Mouse (Mus musculus) liver, embryonic 13.5 days (tissue): ENCODE measurements around the gene Mast4. TPM values are rescaled to one million over a fixed set of nuclear protein-coding genes. Genes with fewer than 3 reads are reported as not detected.
A peak's percentile ranks its signal among the peaks of the same experiment; 100 is the strongest.
"Not testable (repeated sequence)": the region's sequence is repeated elsewhere in the genome, so short reads cannot be mapped to it uniquely, and the experiment has no call there.

ENCODE experiments used
- ATAC-seq: fragments of 200-750 bp; cut with Nextera tagmentation; 2 replicates; pipeline ENCODE4 v1.8.0; 2017; ENCODE audit warnings: low read depth, mild to moderate bottlenecking, moderate number of reproducible peaks, moderate library complexity
- DNase-seq: peaks from one replicate; pipeline ENCODE4 v3.0.0; 2022
- H3K27ac ChIP-seq: fragments of 300-500 bp; sonication (generic); 2 replicates; pipeline ENCODE4 v1.5.1; 2015; ENCODE audit warnings: moderate library complexity, mild to moderate bottlenecking, inconsistent platforms
- H3K27me3 ChIP-seq: fragments of 300-500 bp; sonication (generic); 2 replicates; pipeline ENCODE4 v1.6.1; 2015; ENCODE audit warnings: mild to moderate bottlenecking, inconsistent platforms
- H3K36me3 ChIP-seq: fragments of 300-500 bp; sonication (generic); 2 replicates; pipeline ENCODE4 v1.6.1; 2015; ENCODE audit warnings: mild to moderate bottlenecking, inconsistent platforms
- H3K4me1 ChIP-seq: fragments of 300-500 bp; sonication (generic); replicated peaks from 2 replicates; pipeline ENCODE4 v1.6.1; 2015; ENCODE audit warnings: inconsistent platforms
- H3K4me2 ChIP-seq: fragments of 300-500 bp; sonication (generic); 2 replicates; pipeline ENCODE4 v1.6.1; 2015; ENCODE audit warnings: inconsistent platforms, mild to moderate bottlenecking, moderate library complexity
- H3K4me3 ChIP-seq: fragments of 300-500 bp; sonication (generic); replicated peaks from 2 replicates; pipeline ENCODE4 v1.5.1; 2015; ENCODE audit warnings: mild to moderate bottlenecking, inconsistent platforms
- H3K9ac ChIP-seq: fragments of 300-500 bp; sonication (generic); 2 replicates; pipeline ENCODE4 v1.6.1; 2015; ENCODE audit warnings: mild to moderate bottlenecking, inconsistent platforms
- H3K9me3 ChIP-seq: fragments of 300-500 bp; sonication (generic); replicated peaks from 2 replicates; pipeline ENCODE4 v1.6.1; 2016; ENCODE audit warnings: inconsistent platforms
- WGBS: fragments of 180-500 bp; shearing (Covaris S2); methylation state at CpG from one replicate; pipeline ENCODE4 v1.1.7; 2015; ENCODE audit not compliant: insufficient replicate concordance; 5-methylcytosine and 5-hydroxymethylcytosine counted together
- polyA plus RNA-seq: library from polyadenylated mRNA; unstranded; fragments of >200 nt; fragmentation: Nextera tagmentation; extraction: Ambion mirVana; gene quantifications from 2 replicates; pipeline ENCODE4 v1.2.1, GENCODE M21; 2015

The Mast4 gene
- polyA plus RNA-seq, 1 experiment from 2014 or later, result 3.3 TPM

- 75% methylated on average over 6 of the region's 6 CpGs for WGBS
- no peak overlapping the region for H3K4me3 ChIP-seq
- H3K27me3 ChIP-seq, result no peaks in the 10 kb centered on the region
- no peak overlapping the region for H3K4me2 ChIP-seq
- DNase-seq (no peak), ATAC-seq (no peak)
- peaks cover 10% of the 10 kb centered on the region for H3K4me1 ChIP-seq
- H3K27ac ChIP-seq, result no peak overlapping the region
- no peak overlapping the region for H3K9ac ChIP-seq
- peaks cover 20% of the 10 kb centered on the region; the same call in 1 of the 2 replicates for H3K36me3 ChIP-seq
- no peaks in the 10 kb centered on the region for H3K9me3 ChIP-seq
Measured at GRCm38 (mm10) chr13:102749194-102749593, 585.1 kb downstream of the Mast4 start.

DNA sequence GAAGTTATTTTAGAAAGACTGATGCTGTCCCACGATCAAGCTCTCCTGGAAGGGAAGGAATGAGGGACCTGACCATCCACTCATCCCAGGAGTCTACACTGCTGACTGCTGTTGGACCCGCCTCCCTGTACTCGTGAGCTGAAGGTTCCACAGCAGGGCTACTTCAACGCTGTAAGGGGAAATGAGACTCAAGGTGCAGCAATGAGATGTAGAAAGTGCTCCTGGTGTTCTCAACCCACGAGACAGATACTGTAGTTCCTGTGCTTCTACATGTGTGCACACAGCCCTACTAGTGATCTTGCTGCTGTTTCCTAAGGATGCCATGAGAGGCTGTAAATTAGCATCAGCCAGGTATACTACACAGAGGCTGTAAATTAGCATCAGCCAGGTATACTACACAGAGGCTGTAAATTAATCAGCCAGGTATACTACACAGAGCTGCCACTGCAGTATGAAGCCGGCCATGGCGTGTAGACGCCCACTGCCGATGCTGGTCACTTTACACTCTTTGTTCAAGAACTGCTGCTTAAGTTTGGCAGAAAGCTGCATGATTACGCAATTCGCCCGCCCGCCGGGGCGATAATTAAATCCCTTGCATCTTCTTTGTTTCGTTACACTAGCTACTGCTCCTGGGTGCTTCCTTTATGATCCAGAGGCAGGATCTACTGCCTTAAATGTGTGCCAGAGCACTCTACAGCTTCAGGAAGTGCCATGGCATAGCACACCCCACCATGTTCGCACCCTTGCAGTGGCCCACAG lies 587.3 kb downstream of the Mast4 start:
- no peak for ATAC-seq
- no peak for DNase-seq
- peaks cover 18% of the 10 kb centered on the region; the same call in 1 of the 2 replicates for H3K36me3 ChIP-seq

DNA sequence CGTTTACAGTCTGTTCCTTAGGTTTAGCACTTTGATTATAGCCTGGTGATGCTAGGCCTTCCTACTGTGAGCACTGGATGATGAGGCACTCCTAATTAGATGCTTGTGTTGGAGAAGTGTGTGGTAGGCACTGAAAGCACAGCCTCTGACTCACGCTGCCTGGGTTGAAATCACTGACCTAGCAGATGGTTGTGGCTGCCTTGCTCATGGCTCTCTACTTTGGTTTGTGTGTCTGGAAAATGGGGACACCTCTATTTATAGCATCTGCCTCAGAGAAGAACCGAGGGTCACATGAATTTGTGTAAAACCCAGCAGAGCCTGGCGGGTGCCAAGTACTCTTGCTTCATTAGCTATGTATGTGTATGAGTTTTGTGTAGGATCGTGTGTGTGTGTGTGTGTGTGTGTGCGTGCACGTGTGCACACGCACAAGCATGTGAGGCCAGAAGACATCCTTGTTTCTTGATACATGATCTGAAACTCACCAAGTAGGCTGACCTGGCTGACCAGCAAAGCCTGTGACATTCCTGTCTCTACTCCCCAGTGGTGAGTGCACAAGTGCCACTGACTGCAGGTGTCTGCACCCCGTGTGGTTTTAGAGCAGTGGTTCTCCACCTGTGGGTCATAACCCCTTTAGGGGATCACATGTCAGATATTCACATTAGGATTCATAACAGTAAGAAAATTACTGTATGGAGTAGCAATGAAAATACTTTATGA lies 588.5 kb downstream of the Mast4 start:
- WGBS, result 73% methylated on average over 9 of the region's 9 CpGs
- Histone ChIP-seq H3K27ac (no peak overlapping the region), H3K9me3 (no peaks in the 10 kb centered on the region), H3K4me1 (no peaks in the 10 kb centered on the region), H3K36me3 (peaks cover 16% of the 10 kb centered on the region; the same call in 1 of the 2 replicates), H3K27me3 (no peaks in the 10 kb centered on the region), H3K4me3 (no peak overlapping the region), H3K4me2 (no peak overlapping the region), H3K9ac (no peak overlapping the region)
- no peak for ATAC-seq
- no peak for DNase-seq

More for the DNA sequence above, 587.3 kb downstream of the Mast4 start:
- WGBS, result 66% methylated on average over 17 of the region's 17 CpGs
- H3K4me1 ChIP-seq, result no peaks in the 10 kb centered on the region
- no peak overlapping the region for H3K4me2 ChIP-seq
- no peaks in the 10 kb centered on the region for H3K9me3 ChIP-seq
- H3K9ac ChIP-seq, result no peak overlapping the region
- no peaks in the 10 kb centered on the region for H3K27me3 ChIP-seq
- H3K27ac ChIP-seq, result no peak overlapping the region
- H3K4me3 ChIP-seq, result no peak overlapping the region

DNA sequence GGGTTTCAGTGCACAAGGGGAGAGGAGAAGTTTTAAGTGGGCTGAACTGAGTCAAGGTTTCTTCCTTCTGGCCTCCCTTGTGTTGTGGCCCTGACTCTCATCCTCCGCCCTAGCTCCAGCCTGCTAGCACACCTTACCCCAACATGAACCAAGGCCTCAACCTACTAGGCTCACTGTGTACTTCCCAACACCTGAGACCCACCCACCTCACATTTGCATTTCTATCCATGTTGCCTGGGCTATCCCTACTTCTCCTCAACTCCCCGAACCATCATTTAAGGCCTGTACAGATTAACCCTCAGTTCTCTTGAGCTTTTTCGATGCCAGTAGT lies 589.1 kb downstream of the Mast4 start:
- DNase-seq (no peak), ATAC-seq (no peak)
- Histone ChIP-seq H3K9ac (no peak overlapping the region), H3K4me2 (no peak overlapping the region), H3K4me3 (no peak overlapping the region), H3K27ac (no peak overlapping the region), H3K36me3 (peaks cover 13% of the 10 kb centered on the region; the same call in 1 of the 2 replicates), H3K4me1 (peaks cover 4% of the 10 kb centered on the region), H3K27me3 (no peaks in the 10 kb centered on the region), H3K9me3 (no peaks in the 10 kb centered on the region)
- WGBS, result 81% methylated on average over 3 of the region's 3 CpGs

DNA sequence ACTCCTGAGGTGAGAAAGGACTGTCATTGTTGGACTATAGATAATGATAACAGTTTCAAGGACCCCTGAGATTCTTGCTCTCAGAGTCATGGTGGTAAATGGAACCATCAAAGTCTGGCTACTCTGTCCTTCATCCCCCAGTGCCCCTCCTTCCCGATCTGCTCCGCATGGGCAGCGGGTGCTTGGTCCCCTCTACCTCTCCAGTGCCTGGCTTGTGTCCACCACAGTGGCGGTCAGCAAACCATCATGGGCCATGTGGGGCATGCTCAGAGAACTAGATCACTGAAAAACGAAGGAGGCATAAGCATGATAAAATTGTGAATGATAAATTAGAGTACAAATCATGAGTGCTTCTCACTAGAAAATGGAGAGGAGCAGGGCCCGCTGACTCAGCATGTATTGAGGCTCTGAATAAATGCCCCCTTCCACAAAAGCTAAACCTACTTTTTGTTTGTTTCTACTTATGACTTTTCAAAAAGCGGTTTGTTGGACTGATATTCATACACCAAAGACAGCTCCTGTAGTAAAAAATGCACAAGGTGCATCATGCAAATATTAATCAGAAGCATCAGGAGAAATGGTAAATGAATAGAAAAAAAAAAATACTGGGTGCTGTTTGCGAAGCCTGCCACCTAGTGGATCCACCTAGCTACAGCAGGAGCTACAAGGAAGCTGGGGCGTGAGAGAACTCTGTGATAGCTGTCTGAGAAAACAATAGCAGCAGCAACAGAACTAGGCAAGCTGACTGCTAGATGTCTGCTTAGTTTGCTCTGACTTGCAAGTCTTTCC lies 589.6 kb downstream of the Mast4 start:
- H3K9ac ChIP-seq, result no peak overlapping the region
- 53% methylated on average over 9 of the region's 9 CpGs for WGBS
- peak; percentile 42 for DNase-seq
- no peak overlapping the region for H3K27ac ChIP-seq
- peaks cover 9% of the 10 kb centered on the region for H3K4me1 ChIP-seq
- no peak for ATAC-seq
- H3K27me3 ChIP-seq, result no peaks in the 10 kb centered on the region
- H3K36me3 ChIP-seq, result peaks cover 8% of the 10 kb centered on the region; the same call in 1 of the 2 replicates
- H3K9me3 ChIP-seq, result no peaks in the 10 kb centered on the region
- no peak overlapping the region for H3K4me3 ChIP-seq
- no peak overlapping the region for H3K4me2 ChIP-seq

- Histone ChIP-seq H3K4me3 (no peak overlapping the region), H3K4me2 (no peak overlapping the region), H3K9ac (no peak overlapping the region), H3K9me3 (no peaks in the 10 kb centered on the region), H3K4me1 (peaks cover 14% of the 10 kb centered on the region), H3K27me3 (no peaks in the 10 kb centered on the region), H3K36me3 (peaks cover 31% of the 10 kb centered on the region), H3K27ac (no peak overlapping the region)
- ATAC-seq (peak; percentile 81), DNase-seq (peak; percentile 59)
- 56% methylated on average over 13 of the region's 13 CpGs for WGBS
Measured at GRCm38 (mm10) chr13:102739720-102740535, 594.4 kb downstream of the Mast4 start.

- Histone ChIP-seq H3K27me3 (no peaks in the 10 kb centered on the region), H3K4me2 (no peak overlapping the region), H3K36me3 (peaks cover 31% of the 10 kb centered on the region), H3K9me3 (no peaks in the 10 kb centered on the region), H3K9ac (no peak overlapping the region), H3K4me1 (peaks cover 14% of the 10 kb centered on the region), H3K27ac (no peak overlapping the region), H3K4me3 (no peak overlapping the region)
- no peak for DNase-seq
- no peak for ATAC-seq
- 81% methylated on average over 7 of the region's 7 CpGs for WGBS
Measured at GRCm38 (mm10) chr13:102737811-102738210, 596.5 kb downstream of the Mast4 start.

DNA sequence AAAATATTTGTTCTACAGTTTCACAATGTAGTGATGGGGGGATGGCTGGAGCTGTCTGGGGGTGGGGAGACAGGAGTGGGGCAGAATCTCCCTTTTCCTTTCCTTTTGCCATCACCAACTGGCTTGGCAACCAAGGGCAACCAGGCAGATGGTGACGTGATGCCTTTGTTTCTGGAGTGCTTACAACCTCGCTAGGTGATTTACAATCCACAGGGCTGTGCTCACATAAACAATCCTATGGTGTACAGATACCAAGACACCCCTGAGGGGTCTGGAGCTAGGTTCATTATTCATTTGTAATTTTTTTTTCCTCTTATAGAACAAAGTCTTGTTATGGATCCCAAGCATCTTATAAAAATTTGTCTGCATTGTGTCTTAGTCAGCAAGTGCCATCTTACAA lies 601.2 kb downstream of the Mast4 start:
- 78% methylated on average over 2 of the region's 2 CpGs for WGBS
- Histone ChIP-seq H3K9ac (no peak overlapping the region), H3K27ac (no peak overlapping the region), H3K4me2 (no peak overlapping the region), H3K36me3 (peaks cover 19% of the 10 kb centered on the region), H3K27me3 (no peaks in the 10 kb centered on the region), H3K9me3 (no peaks in the 10 kb centered on the region), H3K4me1 (peaks cover 6% of the 10 kb centered on the region), H3K4me3 (no peak overlapping the region)
- ATAC-seq (no peak), DNase-seq (no peak)

DNA sequence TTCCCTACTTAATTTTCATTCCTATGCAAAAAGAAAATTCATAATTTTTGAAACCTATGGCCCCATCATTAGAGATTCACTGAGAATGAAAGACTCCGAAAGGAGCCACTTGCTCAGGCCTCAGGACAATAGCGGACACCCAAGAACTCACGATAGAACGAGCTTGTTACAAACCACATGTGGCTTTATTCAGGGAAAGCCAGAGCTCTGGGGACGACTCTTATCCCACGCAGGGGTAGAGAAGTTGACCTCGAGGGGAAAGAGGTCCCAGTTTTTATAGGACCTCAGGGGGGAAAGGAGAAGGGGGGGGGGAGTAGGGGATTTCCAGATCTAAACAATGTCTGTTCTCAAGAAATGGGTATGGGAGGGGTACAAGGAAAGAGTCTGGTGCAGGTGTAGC lies 605.3 kb downstream of the Mast4 start:
- 78% methylated on average over 7 of the region's 7 CpGs for WGBS
- DNase-seq, H3K9me3 ChIP-seq, H3K9ac ChIP-seq, H3K36me3 ChIP-seq, H3K27me3 ChIP-seq, H3K4me3 ChIP-seq, H3K27ac ChIP-seq, H3K4me1 ChIP-seq, H3K4me2 ChIP-seq, ATAC-seq: not testable (repeated sequence)

- ATAC-seq, result no peak
Measured at GRCm38 (mm10) chr13:102728035-102728434, 606.3 kb downstream of the Mast4 start.

More at GRCm38 (mm10) chr13:102728035-102728434, 606.3 kb downstream of the Mast4 start:
- DNase-seq, result peak; percentile 53
- 35% methylated on average over 3 of the region's 3 CpGs for WGBS
- Histone ChIP-seq H3K4me2 (no peak overlapping the region), H3K27ac (no peak overlapping the region), H3K9me3 (no peaks in the 10 kb centered on the region), H3K4me1 (peaks cover 9% of the 10 kb centered on the region), H3K27me3 (no peaks in the 10 kb centered on the region), H3K4me3 (no peak overlapping the region), H3K36me3 (no peaks in the 10 kb centered on the region), H3K9ac (no peak overlapping the region)
